Mouse (Mus musculus) cerebellum, postnatal 4 days (tissue): ENCODE results near the gene B9d2.
"Not testable (repeated sequence)": the region's sequence is repeated elsewhere in the genome, so short reads cannot be mapped to it uniquely, and the experiment has no call there.

Experiments
- DNase-seq, 2 experiments: peaks; one replicate each; pipeline ENCODE4 v3.0.0; 2022; ENCODE audit warnings: low spot score in 2 of 2, mixed read lengths in 1 of 2

B9d2 gene

DNA sequence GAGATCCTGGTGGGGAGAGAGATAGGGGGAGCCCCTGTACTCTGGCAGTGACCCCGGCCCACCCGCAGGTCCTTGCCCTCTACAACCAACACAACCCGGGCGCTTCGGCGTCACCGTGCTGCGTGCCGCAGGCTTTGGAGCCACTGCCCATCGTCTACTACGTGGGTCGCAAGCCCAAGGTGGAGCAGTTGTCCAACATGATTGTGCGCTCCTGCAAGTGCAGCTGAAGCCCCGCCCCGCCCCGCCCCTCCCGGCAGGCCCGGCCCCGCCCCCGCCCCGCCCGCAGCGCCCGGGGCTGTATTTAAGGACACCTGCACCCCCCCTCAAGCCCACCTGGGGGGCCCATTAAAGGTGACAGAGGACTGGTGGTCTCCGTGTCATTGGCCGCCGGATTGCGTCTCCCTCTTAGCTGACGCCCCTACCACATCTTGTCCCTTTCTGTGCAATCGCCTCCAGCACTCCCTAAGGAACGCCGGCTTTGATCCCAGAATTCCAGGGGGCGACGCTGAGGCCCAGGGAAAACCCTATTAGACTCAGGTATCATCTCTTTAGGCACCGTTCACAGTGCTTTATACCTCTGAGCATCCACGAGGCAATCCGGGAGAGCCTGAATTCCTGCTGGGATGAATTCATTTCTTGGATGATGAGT, 24.3 kb downstream of the B9d2 start:
- DNase-seq, result no peak

- no peak for DNase-seq
Observed at GRCm38 (mm10) chr7:25705801-25706251, 25.2 kb downstream of the B9d2 start.

- DNase-seq, result no peak
Observed at GRCm38 (mm10) chr7:25706578-25707170, 26.1 kb downstream of the B9d2 start.

GRCm38 (mm10) chr7:25707581-25708292, 27.2 kb downstream of the B9d2 start:
- DNase-seq, result no peak

DNA sequence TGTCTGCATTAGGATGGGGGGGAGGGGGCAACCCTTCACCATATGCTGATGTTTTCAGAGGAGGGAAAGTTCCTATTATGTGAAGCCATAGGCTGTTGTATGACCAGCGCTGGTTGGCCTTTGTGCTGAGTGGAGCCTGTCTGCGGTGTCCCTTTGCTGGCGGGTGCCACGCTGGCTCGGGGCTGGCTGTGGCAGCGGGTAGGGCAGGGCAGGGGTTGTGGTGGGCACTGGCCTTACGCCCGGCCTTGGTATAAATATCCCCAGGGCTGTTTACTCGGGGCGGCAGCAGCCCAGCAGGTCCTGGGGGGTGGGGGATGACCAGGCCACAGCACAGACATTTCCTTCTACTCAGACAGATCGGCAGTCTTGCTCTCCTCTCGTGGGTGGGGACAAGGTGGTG, 29.4 kb downstream of the B9d2 start:
- peak in 1 of 2 experiments; percentile 30 for DNase-seq

GRCm38 (mm10) chr7:25710519-25711130, 30.0 kb downstream of the B9d2 start:
- DNase-seq, result no peak

DNA sequence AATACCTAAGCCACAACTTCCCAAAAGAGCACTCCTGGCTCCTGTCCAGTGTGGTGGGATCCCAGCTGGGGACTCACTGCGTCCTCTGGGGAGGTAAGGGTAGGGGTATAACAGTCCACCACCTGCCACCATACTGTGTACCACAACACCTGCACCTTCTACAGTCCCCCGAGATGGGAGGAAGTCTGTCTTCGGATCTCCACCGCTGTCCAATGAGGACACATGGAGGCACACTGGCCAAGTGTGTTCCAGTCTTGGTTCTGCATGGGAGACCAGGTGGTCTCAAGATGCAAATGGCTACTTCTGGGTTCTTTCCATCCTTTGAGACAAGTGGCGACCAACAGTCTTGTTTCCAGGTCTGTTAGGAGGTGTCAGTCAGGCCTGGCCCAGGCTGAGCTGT, 30.6 kb downstream of the B9d2 start:
- DNase-seq, result no peak

DNA sequence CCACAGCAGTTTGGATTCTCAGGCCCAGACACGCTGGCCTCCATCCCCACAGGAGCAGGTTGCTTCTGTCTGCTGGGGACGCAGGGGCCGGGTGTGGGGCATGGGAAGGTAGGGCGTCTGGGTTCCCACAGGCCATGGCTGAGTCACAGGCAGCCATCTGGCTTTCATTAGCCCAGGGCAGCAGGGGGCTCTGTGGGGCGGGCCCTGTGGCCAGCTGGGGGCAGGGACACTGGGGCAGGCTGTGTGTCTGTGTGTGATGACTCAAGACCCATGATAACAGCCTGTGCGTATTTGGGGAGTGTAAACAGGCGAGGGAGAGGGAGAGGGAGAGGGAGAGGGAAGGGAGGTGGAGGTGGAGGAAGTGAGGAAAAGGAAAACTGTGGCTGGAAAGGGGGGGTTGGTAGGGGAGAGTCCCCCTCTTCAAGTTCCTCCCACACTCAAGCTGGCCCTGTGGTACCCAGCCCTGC, 31.2 kb downstream of the B9d2 start:
- DNase-seq, result peak in 1 of 2 experiments; percentile 39

- no peak for DNase-seq
Observed at GRCm38 (mm10) chr7:25712801-25713200, 32.2 kb downstream of the B9d2 start.

DNA sequence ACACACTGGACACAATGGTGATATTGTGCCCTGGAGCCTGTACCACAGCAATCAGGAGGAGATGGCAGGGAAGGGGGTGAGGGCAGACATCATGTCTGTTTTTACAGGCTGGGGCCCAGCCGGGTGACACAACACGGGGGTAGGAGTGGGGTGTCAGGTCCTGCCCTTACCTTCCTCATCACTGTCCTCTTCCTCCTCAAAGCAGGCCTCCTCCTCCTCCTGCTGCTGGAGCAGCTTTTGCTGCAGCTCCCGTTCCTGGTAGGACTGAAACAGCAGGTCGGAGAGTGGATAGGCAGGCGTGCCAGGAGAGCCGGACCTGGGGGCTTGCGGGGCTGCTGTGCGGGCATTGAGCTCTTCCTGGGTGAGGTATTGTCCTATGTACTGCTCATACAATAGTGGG, 34.0 kb downstream of the B9d2 start:
- DNase-seq, result no peak

DNA sequence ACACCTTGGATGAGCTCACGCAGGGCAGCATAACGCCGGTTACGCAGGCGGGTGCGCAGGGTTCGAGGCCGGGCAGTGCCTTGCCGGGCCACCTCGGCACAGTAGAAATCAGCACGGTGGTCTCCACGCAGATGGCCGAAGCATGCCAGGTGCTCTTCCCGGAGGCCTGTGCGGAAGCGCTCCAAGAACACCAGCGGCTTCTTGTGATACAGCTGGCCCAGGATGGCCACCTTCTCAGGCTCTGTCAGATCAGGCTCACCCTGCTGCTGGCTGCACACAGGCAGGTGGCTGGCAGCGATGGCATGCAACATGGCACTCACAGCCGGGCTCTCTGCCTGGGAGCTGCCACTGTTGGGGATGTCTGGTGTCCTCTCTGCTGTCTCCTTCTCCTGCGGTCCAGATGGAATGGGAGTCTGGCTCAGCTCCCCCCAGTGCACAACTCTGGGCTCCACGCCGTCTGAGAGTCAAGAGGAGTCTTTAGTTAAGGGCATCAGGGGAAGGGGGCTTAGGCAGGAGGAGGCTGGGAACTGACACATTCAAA, 35.2 kb downstream of the B9d2 start:
- DNase-seq, result no peak

DNA sequence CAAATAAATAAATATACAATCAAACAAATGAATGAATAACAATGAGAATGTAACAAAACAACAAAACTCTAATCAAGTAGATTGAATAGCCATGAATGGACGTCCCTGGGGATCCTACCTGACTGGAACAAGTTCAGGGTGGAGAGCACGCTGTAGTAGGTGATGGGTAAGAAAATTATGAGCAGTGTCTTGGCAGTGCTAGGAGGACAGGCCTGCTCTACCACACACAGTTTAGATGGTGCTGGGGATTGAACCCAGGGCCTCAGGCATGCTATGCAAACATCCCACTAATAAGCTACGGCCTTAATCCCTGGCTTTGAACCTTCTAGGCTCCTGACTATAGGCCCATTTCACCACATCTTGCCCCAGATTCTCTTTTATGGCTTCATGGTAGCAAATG, 36.9 kb downstream of the B9d2 start:
- DNase-seq, result no peak

- peak; percentile 73 to 88 for DNase-seq
Observed at GRCm38 (mm10) chr7:25718788-25719417, 38.3 kb downstream of the B9d2 start, which contains the start of gene Ccdc97. TSS of gene Ccdc97 (minus strand) at chr7:25719088.

- DNase-seq, result peak; percentile 82 to 85
Observed at GRCm38 (mm10) chr7:25719761-25720610, 39.4 kb downstream of the B9d2 start.

- no peak for DNase-seq
Observed at GRCm38 (mm10) chr7:25720760-25721159, 40.2 kb downstream of the B9d2 start.

GRCm38 (mm10) chr7:25721776-25722175, 41.2 kb downstream of the B9d2 start:
- DNase-seq, result not testable (repeated sequence)

- DNase-seq, result no peak
Observed at GRCm38 (mm10) chr7:25725886-25726285, 45.3 kb downstream of the B9d2 start.

DNA sequence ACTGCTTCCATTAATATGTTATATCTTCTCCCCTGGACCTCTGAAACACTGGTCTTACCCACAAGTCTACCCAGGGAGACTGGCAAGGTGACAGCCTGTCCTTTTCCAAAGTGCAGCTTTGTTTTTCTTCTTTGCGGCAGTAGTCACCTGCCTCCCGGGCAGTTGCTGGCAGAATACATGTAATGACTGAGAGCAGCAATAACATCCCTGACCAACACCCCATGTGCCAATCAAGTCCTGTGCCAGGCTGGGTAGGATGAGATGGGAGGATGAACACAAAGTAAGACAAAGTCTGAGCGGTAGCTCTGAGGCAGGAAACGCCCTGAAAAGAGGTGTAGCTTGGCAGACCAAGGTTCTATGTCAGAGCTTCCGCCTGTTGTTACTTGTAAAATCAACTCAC, 47.2 kb downstream of the B9d2 start:
- no peak for DNase-seq

- DNase-seq, result no peak
Observed at GRCm38 (mm10) chr7:25729396-25729795, 48.8 kb downstream of the B9d2 start.

GRCm38 (mm10) chr7:25729862-25730261, 49.3 kb downstream of the B9d2 start:
- no peak for DNase-seq
